Mouse (Mus musculus): Measurements from ENCODE around the gene Fggy. TPM values are rescaled to one million over a fixed set of nuclear protein-coding genes. Genes with fewer than 3 reads are reported as not detected.
A peak's percentile ranks its signal among the peaks of the same experiment; 100 is the strongest.

The Fggy gene
- polyA plus RNA-seq, 1 experiment from 2014 or later = 9.2 TPM

GRCm38 (mm10) chr4:95862276-95862675, 305.0 kb downstream of the Fggy start:
- H3K36me3 ChIP-seq (replicated peaks; ENCODE audit: control insufficient read depth, insufficient read depth, low read depth, low read length) = no peaks in the 10 kb centered on the region
- DNase-seq (ENCODE audit: low spot score) (no peak), ATAC-seq (replicated peaks; ENCODE audit: insufficient number of reproducible peaks, low FRiP score, low TSS enrichment, low read depth) (no peak)
- no peak overlapping the region for H3K27ac ChIP-seq (replicated peaks; ENCODE audit: low read depth, low read length)
- no peaks in the 10 kb centered on the region for H3K4me1 ChIP-seq (ENCODE audit: control insufficient read depth, insufficient read depth, low read length)
- no peak overlapping the region for H3K9ac ChIP-seq (replicated peaks; ENCODE audit: low read length)
- H3K9me3 ChIP-seq (replicated peaks; ENCODE audit: control insufficient read depth, low read length) = no peaks in the 10 kb centered on the region
- no peak overlapping the region for H3K4me3 ChIP-seq (ENCODE audit: low read depth, low read length)
- H3K4me2 ChIP-seq (ENCODE audit: low read depth, low read length) = no peak overlapping the region
- 74% methylated on average over 7 of the region's 7 CpGs for WGBS
- H3K27me3 ChIP-seq (ENCODE audit: control insufficient read depth, insufficient read depth, low read length) = no peaks in the 10 kb centered on the region

GRCm38 (mm10) chr4:95862781-95863499, 305.6 kb downstream of the Fggy start:
- no peak overlapping the region for H3K4me3 ChIP-seq (ENCODE audit: low read depth, low read length)
- peak; percentile 58; the same call in 1 of the 2 replicates for ATAC-seq (replicated peaks; ENCODE audit: insufficient number of reproducible peaks, low FRiP score, low TSS enrichment, low read depth)
- no peaks in the 10 kb centered on the region for H3K9me3 ChIP-seq (replicated peaks; ENCODE audit: control insufficient read depth, low read length)
- no peaks in the 10 kb centered on the region for H3K27me3 ChIP-seq (ENCODE audit: control insufficient read depth, insufficient read depth, low read length)
- 66% methylated on average over 6 of the region's 6 CpGs for WGBS
- H3K4me2 ChIP-seq (ENCODE audit: low read depth, low read length) = no peak overlapping the region
- H3K4me1 ChIP-seq (ENCODE audit: control insufficient read depth, insufficient read depth, low read length) = no peaks in the 10 kb centered on the region
- H3K36me3 ChIP-seq (replicated peaks; ENCODE audit: control insufficient read depth, insufficient read depth, low read depth, low read length) = no peaks in the 10 kb centered on the region
- H3K27ac ChIP-seq (replicated peaks; ENCODE audit: low read depth, low read length) = no peak overlapping the region
- DNase-seq (ENCODE audit: low spot score) = peak; percentile 9
- no peak overlapping the region for H3K9ac ChIP-seq (replicated peaks; ENCODE audit: low read length)

GRCm38 (mm10) chr4:95863500-95863803, 306.1 kb downstream of the Fggy start:
- H3K4me1 ChIP-seq (ENCODE audit: control insufficient read depth, insufficient read depth, low read length) = no peaks in the 10 kb centered on the region
- H3K9ac ChIP-seq (replicated peaks; ENCODE audit: low read length) = no peak overlapping the region
- no peaks in the 10 kb centered on the region for H3K36me3 ChIP-seq (replicated peaks; ENCODE audit: control insufficient read depth, insufficient read depth, low read depth, low read length)
- ATAC-seq (replicated peaks; ENCODE audit: insufficient number of reproducible peaks, low FRiP score, low TSS enrichment, low read depth) (no peak), DNase-seq (ENCODE audit: low spot score) (no peak)
- H3K27ac ChIP-seq (replicated peaks; ENCODE audit: low read depth, low read length) = no peak overlapping the region
- no peaks in the 10 kb centered on the region for H3K9me3 ChIP-seq (replicated peaks; ENCODE audit: control insufficient read depth, low read length)
- H3K4me3 ChIP-seq (ENCODE audit: low read depth, low read length) = no peak overlapping the region
- H3K27me3 ChIP-seq (ENCODE audit: control insufficient read depth, insufficient read depth, low read length) = no peaks in the 10 kb centered on the region
- 93% methylated on average over 3 of the region's 3 CpGs for WGBS
- no peak overlapping the region for H3K4me2 ChIP-seq (ENCODE audit: low read depth, low read length)

- 80% methylated on average over 5 of the region's 5 CpGs for WGBS
- DNase-seq (ENCODE audit: low spot score) = no peak
- Histone ChIP-seq H3K27ac (replicated peaks; ENCODE audit: low read depth, low read length) (no peak overlapping the region), H3K4me2 (ENCODE audit: low read depth, low read length) (no peak overlapping the region), H3K4me1 (ENCODE audit: control insufficient read depth, insufficient read depth, low read length) (no peaks in the 10 kb centered on the region), H3K36me3 (replicated peaks; ENCODE audit: control insufficient read depth, insufficient read depth, low read depth, low read length) (no peaks in the 10 kb centered on the region), H3K4me3 (ENCODE audit: low read depth, low read length) (no peak overlapping the region), H3K9ac (replicated peaks; ENCODE audit: low read length) (no peak overlapping the region), H3K9me3 (replicated peaks; ENCODE audit: control insufficient read depth, low read length) (no peaks in the 10 kb centered on the region), H3K27me3 (ENCODE audit: control insufficient read depth, insufficient read depth, low read length) (no peaks in the 10 kb centered on the region)
- no peak for ATAC-seq (replicated peaks; ENCODE audit: insufficient number of reproducible peaks, low FRiP score, low TSS enrichment, low read depth)
Measured at GRCm38 (mm10) chr4:95865251-95865650, 307.9 kb downstream of the Fggy start.

GRCm38 (mm10) chr4:95865882-95866281, 308.6 kb downstream of the Fggy start:
- no peaks in the 10 kb centered on the region for H3K36me3 ChIP-seq (replicated peaks; ENCODE audit: control insufficient read depth, insufficient read depth, low read depth, low read length)
- no peaks in the 10 kb centered on the region for H3K4me1 ChIP-seq (ENCODE audit: control insufficient read depth, insufficient read depth, low read length)
- no peak for ATAC-seq (replicated peaks; ENCODE audit: insufficient number of reproducible peaks, low FRiP score, low TSS enrichment, low read depth)
- DNase-seq (ENCODE audit: low spot score) = no peak
- no peak overlapping the region for H3K9ac ChIP-seq (replicated peaks; ENCODE audit: low read length)
- H3K27me3 ChIP-seq (ENCODE audit: control insufficient read depth, insufficient read depth, low read length) = no peaks in the 10 kb centered on the region
- H3K4me2 ChIP-seq (ENCODE audit: low read depth, low read length) = no peak overlapping the region
- H3K27ac ChIP-seq (replicated peaks; ENCODE audit: low read depth, low read length) = no peak overlapping the region
- H3K4me3 ChIP-seq (ENCODE audit: low read depth, low read length) = no peak overlapping the region
- WGBS = 84% methylated on average over 3 of the region's 3 CpGs
- no peaks in the 10 kb centered on the region for H3K9me3 ChIP-seq (replicated peaks; ENCODE audit: control insufficient read depth, low read length)

GRCm38 (mm10) chr4:95867103-95867502, 309.8 kb downstream of the Fggy start:
- no peak for DNase-seq (ENCODE audit: low spot score)
- H3K4me2 ChIP-seq (ENCODE audit: low read depth, low read length) = no peak overlapping the region
- no peak for ATAC-seq (replicated peaks; ENCODE audit: insufficient number of reproducible peaks, low FRiP score, low TSS enrichment, low read depth)
- H3K4me3 ChIP-seq (ENCODE audit: low read depth, low read length) = no peak overlapping the region
- no peak overlapping the region for H3K27ac ChIP-seq (replicated peaks; ENCODE audit: low read depth, low read length)
- H3K4me1 ChIP-seq (ENCODE audit: control insufficient read depth, insufficient read depth, low read length) = no peaks in the 10 kb centered on the region
- 93% methylated on average over 3 of the region's 3 CpGs for WGBS
- no peaks in the 10 kb centered on the region for H3K36me3 ChIP-seq (replicated peaks; ENCODE audit: control insufficient read depth, insufficient read depth, low read depth, low read length)
- H3K27me3 ChIP-seq (ENCODE audit: control insufficient read depth, insufficient read depth, low read length) = no peaks in the 10 kb centered on the region
- H3K9me3 ChIP-seq (replicated peaks; ENCODE audit: control insufficient read depth, low read length) = no peaks in the 10 kb centered on the region
- H3K9ac ChIP-seq (replicated peaks; ENCODE audit: low read length) = no peak overlapping the region

GRCm38 (mm10) chr4:95868348-95868747, 311.0 kb downstream of the Fggy start:
- Histone ChIP-seq H3K4me2 (ENCODE audit: low read depth, low read length) (no peak overlapping the region), H3K9me3 (replicated peaks; ENCODE audit: control insufficient read depth, low read length) (no peaks in the 10 kb centered on the region), H3K36me3 (replicated peaks; ENCODE audit: control insufficient read depth, insufficient read depth, low read depth, low read length) (no peaks in the 10 kb centered on the region), H3K4me3 (ENCODE audit: low read depth, low read length) (no peak overlapping the region), H3K9ac (replicated peaks; ENCODE audit: low read length) (no peak overlapping the region), H3K27me3 (ENCODE audit: control insufficient read depth, insufficient read depth, low read length) (no peaks in the 10 kb centered on the region), H3K27ac (replicated peaks; ENCODE audit: low read depth, low read length) (no peak overlapping the region), H3K4me1 (ENCODE audit: control insufficient read depth, insufficient read depth, low read length) (no peaks in the 10 kb centered on the region)
- ATAC-seq (replicated peaks; ENCODE audit: insufficient number of reproducible peaks, low FRiP score, low TSS enrichment, low read depth) (no peak), DNase-seq (ENCODE audit: low spot score) (peak; percentile 15)
- 74% methylated on average over 6 of the region's 6 CpGs for WGBS

GRCm38 (mm10) chr4:95871216-95871881, 314.0 kb downstream of the Fggy start:
- no peak overlapping the region for H3K9ac ChIP-seq (replicated peaks; ENCODE audit: low read length)
- H3K9me3 ChIP-seq (replicated peaks; ENCODE audit: control insufficient read depth, low read length) = no peaks in the 10 kb centered on the region
- WGBS = 24% methylated on average over 6 of the region's 6 CpGs
- H3K27ac ChIP-seq (replicated peaks; ENCODE audit: low read depth, low read length) = no peak overlapping the region
- ATAC-seq (replicated peaks; ENCODE audit: insufficient number of reproducible peaks, low FRiP score, low TSS enrichment, low read depth) (no peak), DNase-seq (ENCODE audit: low spot score) (peak; percentile 78)
- no peak overlapping the region for H3K4me3 ChIP-seq (ENCODE audit: low read depth, low read length)
- no peaks in the 10 kb centered on the region for H3K4me1 ChIP-seq (ENCODE audit: control insufficient read depth, insufficient read depth, low read length)
- H3K36me3 ChIP-seq (replicated peaks; ENCODE audit: control insufficient read depth, insufficient read depth, low read depth, low read length) = no peaks in the 10 kb centered on the region
- no peaks in the 10 kb centered on the region for H3K27me3 ChIP-seq (ENCODE audit: control insufficient read depth, insufficient read depth, low read length)
- no peak overlapping the region for H3K4me2 ChIP-seq (ENCODE audit: low read depth, low read length)

Data from embryonic facial prominence, embryonic 11.5 days (tissue).